Mouse (Mus musculus): ENCODE data around the gene Ucn2. TPM values are rescaled to one million over a fixed set of nuclear protein-coding genes. Genes with fewer than 3 reads are reported as not detected.
A peak's percentile ranks its signal among the peaks of the same experiment; 100 is the strongest.

Gene Ucn2
- total RNA-seq (2014; fragmentation: Nextera tagmentation) (not detected in 2 replicates), total RNA-seq (2017) (0.17 and 0.38 TPM in 2 replicates), polyA plus RNA-seq (2012) (not detected in 2 replicates)

DNA sequence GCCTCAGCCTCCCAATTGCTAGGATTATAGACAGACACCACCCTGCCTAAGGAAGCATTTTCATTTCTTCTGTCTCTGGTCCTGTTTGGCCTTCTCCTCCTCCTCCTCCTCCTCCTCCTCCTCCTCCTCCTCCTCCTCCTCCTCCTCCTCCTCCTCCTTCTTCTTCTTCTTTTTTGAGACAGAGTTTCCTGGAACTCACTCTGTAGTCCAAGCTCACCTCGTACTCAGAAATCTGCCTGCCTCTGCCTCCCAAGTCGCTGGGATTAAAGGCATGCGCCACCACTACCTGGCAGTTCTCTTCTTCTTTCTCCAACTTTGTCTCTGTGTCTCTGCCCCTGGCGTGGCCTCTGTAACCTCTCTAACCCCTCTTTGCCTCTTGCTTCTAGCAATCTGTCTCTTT is at the start of gene Ucn2:
Ucn2 (plus strand) TSS at position 301 of the 400 bp plus-strand sequence.
- no peaks in the 10 kb centered on the region for H3K36me3 ChIP-seq (replicated peaks)
- no peaks in the 10 kb centered on the region for H3K9me3 ChIP-seq (replicated peaks)
- H3K4me3 ChIP-seq (ENCODE audit: low read depth, low read length) = no peak within 1 kb of the TSS
- TF ChIP-seq CTCF (IDR thresholded peaks at IDR 0.05; ENCODE audit: low read depth, low read length) (no peak), TAL1 (conservative IDR thresholded peaks at IDR 0.05; ENCODE audit: low read depth, low read length) (no peak), GATA1 (IDR thresholded peaks at IDR 0.05; ENCODE audit: borderline replicate concordance, low read length) (no peak)
- H3K4me1 ChIP-seq (ENCODE audit: insufficient read depth, low read depth, low read length) = peaks cover 66% of the 10 kb centered on the region
- peaks cover 22% of the 10 kb centered on the region for H3K27me3 ChIP-seq (ENCODE audit: insufficient read depth, low read length)
- ATAC-seq (ENCODE audit: extremely low read depth, insufficient number of reproducible peaks, low FRiP score, poor library complexity, severe bottlenecking) (no peak), DNase-seq (ENCODE audit: low spot score) (no peak)

DNA sequence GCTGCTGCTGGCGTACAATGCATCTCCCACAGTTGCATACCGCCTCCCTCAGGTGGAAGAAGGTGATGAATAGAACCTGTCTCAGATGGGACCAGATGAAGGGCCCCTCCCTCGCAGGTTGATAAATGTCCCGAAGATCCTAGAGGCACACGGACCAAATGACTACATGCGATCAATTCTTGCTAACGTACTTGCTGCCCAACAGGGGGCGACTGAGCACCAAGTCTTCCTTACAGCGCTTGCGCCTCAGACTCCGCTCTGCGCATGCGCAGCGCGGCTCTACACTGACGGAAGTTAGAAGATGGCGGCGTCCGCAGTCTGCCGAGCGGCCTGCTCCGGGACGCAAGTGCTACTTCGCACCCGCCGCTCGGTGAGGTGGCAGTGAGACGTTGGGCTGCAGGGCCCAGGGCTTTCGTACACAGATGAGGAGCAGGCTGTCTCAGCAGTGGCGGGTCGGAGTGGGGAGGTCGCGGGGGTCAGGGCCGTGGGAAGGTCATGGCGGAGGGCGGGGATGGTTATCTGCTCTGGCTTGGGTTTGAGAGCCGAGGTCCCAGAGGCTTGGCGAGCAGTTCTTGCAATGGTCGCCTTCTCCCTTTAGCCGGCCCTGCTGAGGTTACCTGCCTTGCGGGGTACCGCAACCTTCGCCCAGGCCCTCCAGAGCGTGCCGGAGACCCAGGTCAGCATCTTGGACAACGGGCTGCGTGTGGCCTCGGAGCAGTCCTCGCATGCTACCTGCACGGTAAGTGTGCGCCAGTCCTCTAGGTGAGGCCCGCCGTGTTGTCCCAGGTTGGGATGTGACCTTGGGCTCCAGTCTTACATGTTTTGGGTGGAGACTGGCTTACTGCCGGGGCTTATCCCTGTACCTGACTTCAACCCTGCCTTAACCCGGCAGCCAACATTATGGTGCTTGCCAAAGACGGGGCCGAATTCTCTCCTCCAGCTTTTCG is 49.1 kb upstream of the Ucn2 start, which contains the start of gene Uqcrc1:
Uqcrc1 (plus strand) TSS at position 216 of the 947 bp plus-strand sequence.
- DNase-seq (ENCODE audit: low spot score) = peak; percentile 71
- ATAC-seq (ENCODE audit: extremely low read depth, insufficient number of reproducible peaks, low FRiP score, poor library complexity, severe bottlenecking) = peak; percentile 84
- Histone ChIP-seq H3K4me3 (ENCODE audit: low read depth, low read length) (peak within 1 kb of the TSS; percentile 100), H3K36me3 (replicated peaks) (peaks cover 36% of the 10 kb centered on the region), H3K4me1 (ENCODE audit: insufficient read depth, low read depth, low read length) (peaks cover 32% of the 10 kb centered on the region), H3K27me3 (ENCODE audit: insufficient read depth, low read length) (no peaks in the 10 kb centered on the region), H3K9me3 (replicated peaks) (no peaks in the 10 kb centered on the region)
- no peak for TF ChIP-seq POLR2AphosphoS5 (IDR thresholded peaks at IDR 0.05; ENCODE audit: insufficient replicate concordance, low read depth, low read length)
- TF ChIP-seq CTCF (IDR thresholded peaks at IDR 0.05; ENCODE audit: low read depth, low read length) = peak; percentile 72

DNA sequence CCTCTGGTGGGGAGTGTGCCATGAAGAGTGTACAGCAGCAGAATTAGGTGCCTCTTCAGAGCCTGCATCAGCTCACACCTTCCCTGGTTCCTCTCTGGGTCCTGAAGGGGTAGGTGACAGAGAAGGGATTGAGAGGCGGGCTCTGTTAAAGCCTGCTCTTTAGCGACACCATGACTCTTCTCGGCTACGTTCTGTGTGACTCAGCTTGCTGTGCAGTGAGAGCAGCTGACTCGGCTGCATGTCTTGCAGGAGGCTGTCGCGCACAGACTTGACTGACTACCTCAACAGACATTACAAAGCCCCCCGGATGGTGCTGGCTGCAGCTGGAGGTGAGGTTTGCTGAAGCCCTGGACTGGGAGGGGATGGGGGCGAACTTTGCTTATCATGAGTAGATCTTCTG is 40.7 kb upstream of the Ucn2 start:
- Histone ChIP-seq H3K4me3 (ENCODE audit: low read depth, low read length) (no peak overlapping the region), H3K9me3 (replicated peaks) (no peaks in the 10 kb centered on the region), H3K4me1 (ENCODE audit: insufficient read depth, low read depth, low read length) (peaks cover 49% of the 10 kb centered on the region), H3K27me3 (ENCODE audit: insufficient read depth, low read length) (no peaks in the 10 kb centered on the region), H3K36me3 (replicated peaks) (peaks cover 93% of the 10 kb centered on the region)
- DNase-seq (ENCODE audit: low spot score) (no peak), ATAC-seq (ENCODE audit: extremely low read depth, insufficient number of reproducible peaks, low FRiP score, poor library complexity, severe bottlenecking) (no peak)
- TF ChIP-seq GATA1 (IDR thresholded peaks at IDR 0.05; ENCODE audit: borderline replicate concordance, low read length) (no peak), GATA2 (IDR thresholded peaks at IDR 0.05; ENCODE audit: borderline replicate concordance, low read depth, low read length) (no peak), TAL1 (conservative IDR thresholded peaks at IDR 0.05; ENCODE audit: low read depth, low read length) (no peak), CTCF (IDR thresholded peaks at IDR 0.05; ENCODE audit: low read depth, low read length) (no peak), POLR2AphosphoS5 (IDR thresholded peaks at IDR 0.05; ENCODE audit: insufficient replicate concordance, low read depth, low read length) (no peak)

DNA sequence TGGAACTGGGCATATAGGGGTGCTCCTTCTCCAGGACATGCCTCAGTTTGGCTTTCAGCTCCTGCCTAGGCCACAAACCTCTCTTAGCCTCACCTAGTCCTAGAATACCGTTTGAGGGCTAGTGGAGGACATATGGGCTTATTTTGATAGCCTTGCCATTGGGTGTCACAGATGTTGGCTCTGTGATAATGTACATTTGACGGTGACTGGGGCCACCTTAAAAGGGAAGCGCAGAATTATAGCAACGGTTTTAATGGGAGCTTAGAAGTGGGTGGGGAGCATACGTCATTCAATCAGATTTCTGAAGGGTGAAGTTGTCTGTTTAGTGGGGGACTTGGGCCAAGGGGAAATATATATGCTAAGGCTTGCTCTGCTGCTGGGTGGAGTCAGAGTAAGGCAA is 40.2 kb upstream of the Ucn2 start:
- H3K9me3 ChIP-seq (replicated peaks) = no peaks in the 10 kb centered on the region
- DNase-seq (ENCODE audit: low spot score) (no peak), ATAC-seq (ENCODE audit: extremely low read depth, insufficient number of reproducible peaks, low FRiP score, poor library complexity, severe bottlenecking) (no peak)
- no peaks in the 10 kb centered on the region for H3K27me3 ChIP-seq (ENCODE audit: insufficient read depth, low read length)
- TF ChIP-seq GATA2 (IDR thresholded peaks at IDR 0.05; ENCODE audit: borderline replicate concordance, low read depth, low read length) (no peak), TAL1 (conservative IDR thresholded peaks at IDR 0.05; ENCODE audit: low read depth, low read length) (no peak), CTCF (IDR thresholded peaks at IDR 0.05; ENCODE audit: low read depth, low read length) (no peak), POLR2AphosphoS5 (IDR thresholded peaks at IDR 0.05; ENCODE audit: insufficient replicate concordance, low read depth, low read length) (no peak), GATA1 (IDR thresholded peaks at IDR 0.05; ENCODE audit: borderline replicate concordance, low read length) (no peak)
- H3K4me1 ChIP-seq (ENCODE audit: insufficient read depth, low read depth, low read length) = peaks cover 47% of the 10 kb centered on the region
- H3K4me3 ChIP-seq (ENCODE audit: low read depth, low read length) = no peak overlapping the region
- peaks cover 94% of the 10 kb centered on the region for H3K36me3 ChIP-seq (replicated peaks)

DNA sequence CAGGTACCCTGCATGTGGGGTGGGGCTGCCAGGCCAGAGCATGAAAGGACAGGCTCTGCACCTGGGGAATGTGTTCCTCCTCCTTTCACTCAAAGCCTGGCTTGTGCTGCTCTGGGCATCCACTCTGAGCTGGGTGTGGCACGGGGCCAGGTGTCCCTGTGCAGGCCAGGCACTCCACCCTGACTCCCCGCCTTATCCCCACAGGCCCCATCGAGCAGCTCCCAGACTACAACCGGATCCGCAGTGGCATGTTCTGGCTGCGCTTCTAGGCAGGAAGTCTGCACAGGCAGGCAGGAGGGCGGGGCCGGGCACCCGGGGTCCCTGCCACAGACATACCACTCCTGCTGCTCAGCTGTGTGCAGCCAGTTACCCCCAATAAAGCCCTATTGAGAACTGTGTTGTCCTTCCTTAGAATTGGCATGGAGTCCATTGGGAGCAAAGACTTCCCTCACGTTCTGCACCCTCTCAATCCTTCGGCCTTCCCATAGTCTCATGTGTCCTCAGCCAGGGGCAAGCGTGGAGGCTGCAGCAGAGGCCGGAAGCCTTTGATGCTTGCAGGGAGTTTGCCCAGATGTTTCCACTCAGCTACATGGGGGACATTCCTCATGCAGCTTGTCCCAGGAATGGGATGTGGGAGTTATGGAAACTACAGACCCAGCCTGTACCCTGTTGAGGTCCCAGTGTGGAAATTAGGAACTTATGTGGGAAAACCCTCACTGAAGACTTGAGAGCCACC is 36.4 kb upstream of the Ucn2 start:
- peaks cover 18% of the 10 kb centered on the region for H3K27me3 ChIP-seq (ENCODE audit: insufficient read depth, low read length)
- no peak overlapping the region for H3K4me3 ChIP-seq (ENCODE audit: low read depth, low read length)
- H3K4me1 ChIP-seq (ENCODE audit: insufficient read depth, low read depth, low read length) = peaks cover 25% of the 10 kb centered on the region; the same call in 1 of the 2 replicates
- ATAC-seq (ENCODE audit: extremely low read depth, insufficient number of reproducible peaks, low FRiP score, poor library complexity, severe bottlenecking) = no peak
- DNase-seq (ENCODE audit: low spot score) = no peak
- TF ChIP-seq POLR2AphosphoS5 (IDR thresholded peaks at IDR 0.05; ENCODE audit: insufficient replicate concordance, low read depth, low read length) (no peak), TAL1 (conservative IDR thresholded peaks at IDR 0.05; ENCODE audit: low read depth, low read length) (no peak), GATA2 (IDR thresholded peaks at IDR 0.05; ENCODE audit: borderline replicate concordance, low read depth, low read length) (no peak), GATA1 (IDR thresholded peaks at IDR 0.05; ENCODE audit: borderline replicate concordance, low read length) (no peak), CTCF (IDR thresholded peaks at IDR 0.05; ENCODE audit: low read depth, low read length) (no peak)
- peaks cover 71% of the 10 kb centered on the region for H3K36me3 ChIP-seq (replicated peaks)
- no peaks in the 10 kb centered on the region for H3K9me3 ChIP-seq (replicated peaks)
